Mouse (Mus musculus): ENCODE measurements around the gene Qpctl. TPM values are rescaled to one million over a fixed set of nuclear protein-coding genes. Genes with fewer than 3 reads are reported as not detected.

Gene Qpctl
- polyA plus RNA-seq, 1 experiment: 15.7 TPM

GRCm38 (mm10) chr7:19171831-19172230 lies 22.7 kb upstream of the Qpctl start:
- Histone ChIP-seq H3K4me1 (ENCODE audit: control insufficient read depth, insufficient read depth, low read length) (peaks cover 11% of the 10 kb centered on the region), H3K4me3 (replicated peaks; ENCODE audit: insufficient read depth, low read depth, low read length) (no peak overlapping the region), H3K27ac (ENCODE audit: insufficient read depth, low read length) (peak overlapping the region; percentile 20; the same call in 1 of the 2 replicates), H3K27me3 (ENCODE audit: control insufficient read depth, insufficient read depth, low read length) (no peaks in the 10 kb centered on the region)
- TF ChIP-seq POLR2A (IDR thresholded peaks at IDR 0.05; ENCODE audit: borderline replicate concordance, insufficient read depth, low read length) (no peak), CTCF (IDR thresholded peaks at IDR 0.05; ENCODE audit: borderline replicate concordance, insufficient read depth, low read depth, low read length) (no peak)
- peak; percentile 58 to 61 for DNase-seq
- WGBS: 10% methylated on average over 8 of the region's 8 CpGs

- H3K27ac ChIP-seq (ENCODE audit: insufficient read depth, low read length): no peak overlapping the region
- DNase-seq: no peak
- H3K4me3 ChIP-seq (replicated peaks; ENCODE audit: insufficient read depth, low read depth, low read length): no peak overlapping the region
- H3K27me3 ChIP-seq (ENCODE audit: control insufficient read depth, insufficient read depth, low read length): no peaks in the 10 kb centered on the region
- H3K4me1 ChIP-seq (ENCODE audit: control insufficient read depth, insufficient read depth, low read length): peaks cover 11% of the 10 kb centered on the region
- TF ChIP-seq CTCF (IDR thresholded peaks at IDR 0.05; ENCODE audit: borderline replicate concordance, insufficient read depth, low read depth, low read length) (no peak), POLR2A (IDR thresholded peaks at IDR 0.05; ENCODE audit: borderline replicate concordance, insufficient read depth, low read length) (no peak)
- WGBS: 28% methylated on average over 8 of the region's 8 CpGs
Measured at GRCm38 (mm10) chr7:19170142-19170541, 21.1 kb upstream of the Qpctl start.

GRCm38 (mm10) chr7:19169506-19169905 lies 20.4 kb upstream of the Qpctl start:
- TF ChIP-seq POLR2A (IDR thresholded peaks at IDR 0.05; ENCODE audit: borderline replicate concordance, insufficient read depth, low read length) (no peak), CTCF (IDR thresholded peaks at IDR 0.05; ENCODE audit: borderline replicate concordance, insufficient read depth, low read depth, low read length) (no peak)
- no peak overlapping the region for H3K4me3 ChIP-seq (replicated peaks; ENCODE audit: insufficient read depth, low read depth, low read length)
- 78% methylated on average over 10 of the region's 10 CpGs for WGBS
- DNase-seq: no peak
- H3K27me3 ChIP-seq (ENCODE audit: control insufficient read depth, insufficient read depth, low read length): no peaks in the 10 kb centered on the region
- no peak overlapping the region for H3K27ac ChIP-seq (ENCODE audit: insufficient read depth, low read length)
- H3K4me1 ChIP-seq (ENCODE audit: control insufficient read depth, insufficient read depth, low read length): peaks cover 11% of the 10 kb centered on the region

- WGBS: 89% methylated on average over 3 of the region's 3 CpGs
- no peak for TF ChIP-seq CTCF (IDR thresholded peaks at IDR 0.05; ENCODE audit: borderline replicate concordance, insufficient read depth, low read depth, low read length)
- TF ChIP-seq POLR2A (IDR thresholded peaks at IDR 0.05; ENCODE audit: borderline replicate concordance, insufficient read depth, low read length): no peak
- H3K27me3 ChIP-seq (ENCODE audit: control insufficient read depth, insufficient read depth, low read length): no peaks in the 10 kb centered on the region
- no peak for DNase-seq
- peaks cover 8% of the 10 kb centered on the region for H3K4me1 ChIP-seq (ENCODE audit: control insufficient read depth, insufficient read depth, low read length)
- H3K4me3 ChIP-seq (replicated peaks; ENCODE audit: insufficient read depth, low read depth, low read length): no peak overlapping the region
- H3K27ac ChIP-seq (ENCODE audit: insufficient read depth, low read length): no peak overlapping the region
Measured at GRCm38 (mm10) chr7:19166990-19167389, 17.9 kb upstream of the Qpctl start.

- Histone ChIP-seq H3K27ac (ENCODE audit: insufficient read depth, low read length) (no peak within 1 kb of the TSS), H3K4me1 (ENCODE audit: control insufficient read depth, insufficient read depth, low read length) (peaks cover 3% of the 10 kb centered on the region; the same call in 1 of the 2 replicates), H3K4me3 (replicated peaks; ENCODE audit: insufficient read depth, low read depth, low read length) (no peak within 1 kb of the TSS), H3K27me3 (ENCODE audit: control insufficient read depth, insufficient read depth, low read length) (no peaks in the 10 kb centered on the region)
- no peak for TF ChIP-seq CTCF (IDR thresholded peaks at IDR 0.05; ENCODE audit: borderline replicate concordance, insufficient read depth, low read depth, low read length)
- TF ChIP-seq POLR2A (IDR thresholded peaks at IDR 0.05; ENCODE audit: borderline replicate concordance, insufficient read depth, low read length): no peak
- 26% methylated on average over 14 of the region's 14 CpGs for WGBS
- DNase-seq: no peak
Measured at GRCm38 (mm10) chr7:19165656-19166423, 16.7 kb upstream of the Qpctl start, which contains the start of gene Gipr. TSS of gene Gipr (minus strand) at chr7:19166127.

GRCm38 (mm10) chr7:19164978-19165377 lies 15.9 kb upstream of the Qpctl start:
- DNase-seq: no peak
- 19% methylated on average over 13 of the region's 13 CpGs for WGBS
- TF ChIP-seq POLR2A (IDR thresholded peaks at IDR 0.05; ENCODE audit: borderline replicate concordance, insufficient read depth, low read length) (no peak), CTCF (IDR thresholded peaks at IDR 0.05; ENCODE audit: borderline replicate concordance, insufficient read depth, low read depth, low read length) (no peak)

GRCm38 (mm10) chr7:19164189-19164588 lies 15.1 kb upstream of the Qpctl start:
- no peak for TF ChIP-seq CTCF (IDR thresholded peaks at IDR 0.05; ENCODE audit: borderline replicate concordance, insufficient read depth, low read depth, low read length)
- no peak for TF ChIP-seq POLR2A (IDR thresholded peaks at IDR 0.05; ENCODE audit: borderline replicate concordance, insufficient read depth, low read length)
- H3K4me3 ChIP-seq (replicated peaks; ENCODE audit: insufficient read depth, low read depth, low read length): no peak overlapping the region
- peaks cover 7% of the 10 kb centered on the region for H3K4me1 ChIP-seq (ENCODE audit: control insufficient read depth, insufficient read depth, low read length)
- no peaks in the 10 kb centered on the region for H3K27me3 ChIP-seq (ENCODE audit: control insufficient read depth, insufficient read depth, low read length)
- no peak overlapping the region for H3K27ac ChIP-seq (ENCODE audit: insufficient read depth, low read length)
- WGBS: 8% methylated on average over 6 of the region's 6 CpGs
- DNase-seq: no peak

More at GRCm38 (mm10) chr7:19164978-19165377, 15.9 kb upstream of the Qpctl start:
- H3K4me1 ChIP-seq (ENCODE audit: control insufficient read depth, insufficient read depth, low read length): no peaks in the 10 kb centered on the region; the same call in none of the 2 replicates
- H3K4me3 ChIP-seq (replicated peaks; ENCODE audit: insufficient read depth, low read depth, low read length): no peak overlapping the region
- H3K27me3 ChIP-seq (ENCODE audit: control insufficient read depth, insufficient read depth, low read length): no peaks in the 10 kb centered on the region
- H3K27ac ChIP-seq (ENCODE audit: insufficient read depth, low read length): no peak overlapping the region

GRCm38 (mm10) chr7:19163752-19164151 lies 14.7 kb upstream of the Qpctl start:
- no peak for TF ChIP-seq CTCF (IDR thresholded peaks at IDR 0.05; ENCODE audit: borderline replicate concordance, insufficient read depth, low read depth, low read length)
- no peak for TF ChIP-seq POLR2A (IDR thresholded peaks at IDR 0.05; ENCODE audit: borderline replicate concordance, insufficient read depth, low read length)
- Histone ChIP-seq H3K4me3 (replicated peaks; ENCODE audit: insufficient read depth, low read depth, low read length) (no peak overlapping the region), H3K27me3 (ENCODE audit: control insufficient read depth, insufficient read depth, low read length) (no peaks in the 10 kb centered on the region), H3K27ac (ENCODE audit: insufficient read depth, low read length) (no peak overlapping the region), H3K4me1 (ENCODE audit: control insufficient read depth, insufficient read depth, low read length) (peaks cover 9% of the 10 kb centered on the region)
- 51% methylated on average over 12 of the region's 12 CpGs for WGBS
- no peak for DNase-seq

Data from cerebellum, adult 2 months (tissue).